Mouse (Mus musculus) liver, embryonic 16.5 days (tissue): ENCODE data around the gene Il12b. TPM values are rescaled to one million over a fixed set of nuclear protein-coding genes. Genes with fewer than 3 reads are reported as not detected.

Source experiments
- ATAC-seq: fragments of 200-750 bp; cut with Nextera tagmentation; 2 replicates; pipeline ENCODE4 v1.8.0; 2017; ENCODE audit warnings: low read depth, mild to moderate bottlenecking, moderate number of reproducible peaks, moderate library complexity
- H3K27ac ChIP-seq: fragments of 300-500 bp; sonication (generic); 2 replicates; pipeline ENCODE4 v1.5.1; 2014; ENCODE audit warnings: mild to moderate bottlenecking, low read length
- H3K27me3 ChIP-seq: fragments of 300-500 bp; sonication (generic); 2 replicates; pipeline ENCODE4 v1.6.1; 2014; ENCODE audit warnings: low read depth, low read length, mixed read lengths; ENCODE audit not compliant: control insufficient read depth, insufficient read depth
- H3K36me3 ChIP-seq: fragments of 300-500 bp; sonication (generic); 2 replicates; pipeline ENCODE4 v1.6.1; 2014; ENCODE audit warnings: mild to moderate bottlenecking; ENCODE audit not compliant: control insufficient read depth, insufficient read depth
- H3K4me1 ChIP-seq: fragments of 300-500 bp; sonication (generic); 2 replicates; pipeline ENCODE4 v1.6.1; 2014; ENCODE audit warnings: low read depth, low read length, mixed read lengths; ENCODE audit not compliant: control insufficient read depth
- H3K4me2 ChIP-seq: fragments of 300-500 bp; sonication (generic); 2 replicates; pipeline ENCODE4 v1.6.1; 2014; ENCODE audit warnings: low read depth, low read length, mixed read lengths
- H3K4me3 ChIP-seq: fragments of 300-500 bp; sonication (generic); 2 replicates; pipeline ENCODE4 v1.5.1; 2014; ENCODE audit warnings: low read depth, mild to moderate bottlenecking, low read length
- H3K9ac ChIP-seq: fragments of 300-500 bp; sonication (generic); 2 replicates; pipeline ENCODE4 v1.6.1; 2014; ENCODE audit warnings: low read depth, low read length
- H3K9me3 ChIP-seq: fragments of 300-500 bp; sonication (generic); replicated peaks from 2 replicates; pipeline ENCODE4 v1.6.1; 2016; ENCODE audit warnings: low read length; ENCODE audit not compliant: control insufficient read depth
- WGBS: fragments of 180-500 bp; shearing (Covaris S2); extraction: QIAGEN DNeasy Blood & Tissue Kit; methylation state at CpG from one replicate; pipeline ENCODE4 v1.1.7; 2014; ENCODE audit not compliant: insufficient replicate concordance; 5-methylcytosine and 5-hydroxymethylcytosine counted together
- polyA plus RNA-seq: library from polyadenylated mRNA; unstranded; fragments of >200 nt; fragmentation: Nextera tagmentation; extraction: Ambion mirVana; gene quantifications from 2 replicates; pipeline ENCODE4 v1.2.1, GENCODE M21; 2015

Gene Il12b
- polyA plus RNA-seq, 1 experiment from 2014 or later = not detected

GRCm38 (mm10) chr11:44387031-44387430, 12.8 kb upstream of the Il12b start:
- no peak for ATAC-seq
- Histone ChIP-seq H3K4me1 (no peaks in the 10 kb centered on the region), H3K4me2 (no peak overlapping the region), H3K36me3 (no peaks in the 10 kb centered on the region), H3K9ac (no peak overlapping the region), H3K27ac (no peak overlapping the region), H3K4me3 (no peak overlapping the region), H3K9me3 (no peaks in the 10 kb centered on the region), H3K27me3 (no peaks in the 10 kb centered on the region)
- WGBS = 50% methylated on average over 2 of the region's 2 CpGs

- 16% methylated on average over 6 of the region's 6 CpGs for WGBS
- H3K4me1 ChIP-seq = no peaks in the 10 kb centered on the region
Observed at GRCm38 (mm10) chr11:44389993-44390701, 9.7 kb upstream of the Il12b start.

GRCm38 (mm10) chr11:44393101-44393810, 6.6 kb upstream of the Il12b start:
- H3K4me3 ChIP-seq = no peak overlapping the region
- no peaks in the 10 kb centered on the region for H3K9me3 ChIP-seq
- H3K27me3 ChIP-seq = no peaks in the 10 kb centered on the region
- WGBS = 65% methylated on average over 8 of the region's 8 CpGs
- no peak overlapping the region for H3K9ac ChIP-seq
- ATAC-seq = no peak
- H3K4me1 ChIP-seq = no peaks in the 10 kb centered on the region
- H3K27ac ChIP-seq = no peak overlapping the region
- H3K36me3 ChIP-seq = no peaks in the 10 kb centered on the region
- no peak overlapping the region for H3K4me2 ChIP-seq

More at GRCm38 (mm10) chr11:44389993-44390701, 9.7 kb upstream of the Il12b start:
- H3K4me2 ChIP-seq = no peak overlapping the region
- H3K27me3 ChIP-seq = no peaks in the 10 kb centered on the region
- H3K36me3 ChIP-seq = no peaks in the 10 kb centered on the region
- H3K27ac ChIP-seq = no peak overlapping the region
- H3K9me3 ChIP-seq = no peaks in the 10 kb centered on the region
- H3K4me3 ChIP-seq = no peak overlapping the region
- no peak overlapping the region for H3K9ac ChIP-seq
- no peak for ATAC-seq

- H3K4me3 ChIP-seq = no peak overlapping the region
- H3K9ac ChIP-seq = no peak overlapping the region
- no peak overlapping the region for H3K4me2 ChIP-seq
- no peaks in the 10 kb centered on the region for H3K27me3 ChIP-seq
- H3K36me3 ChIP-seq = no peaks in the 10 kb centered on the region
- no peak overlapping the region for H3K27ac ChIP-seq
- H3K9me3 ChIP-seq = no peaks in the 10 kb centered on the region
- no peaks in the 10 kb centered on the region for H3K4me1 ChIP-seq
- 47% methylated on average over 4 of the region's 4 CpGs for WGBS
- no peak for ATAC-seq
Observed at GRCm38 (mm10) chr11:44395401-44395800, 4.5 kb upstream of the Il12b start.

- Histone ChIP-seq H3K4me2 (no peak overlapping the region), H3K4me1 (no peaks in the 10 kb centered on the region), H3K27me3 (no peaks in the 10 kb centered on the region), H3K9ac (no peak overlapping the region), H3K36me3 (no peaks in the 10 kb centered on the region), H3K9me3 (no peaks in the 10 kb centered on the region), H3K27ac (no peak overlapping the region), H3K4me3 (no peak overlapping the region)
- ATAC-seq = no peak
- WGBS = 44% methylated on average over 3 of the region's 3 CpGs
Observed at GRCm38 (mm10) chr11:44397551-44397950, 2.3 kb upstream of the Il12b start.

GRCm38 (mm10) chr11:44398356-44398755, 1.5 kb upstream of the Il12b start:
- Histone ChIP-seq H3K9me3 (no peaks in the 10 kb centered on the region), H3K27me3 (no peaks in the 10 kb centered on the region), H3K4me1 (no peaks in the 10 kb centered on the region), H3K4me2 (no peak overlapping the region), H3K9ac (no peak overlapping the region), H3K36me3 (no peaks in the 10 kb centered on the region), H3K4me3 (no peak overlapping the region), H3K27ac (no peak overlapping the region)
- ATAC-seq = no peak
- WGBS = 65% methylated on average over 6 of the region's 6 CpGs

- H3K9ac ChIP-seq = no peak overlapping the region
- no peaks in the 10 kb centered on the region for H3K4me1 ChIP-seq
- 2% methylated on average over 20 of the region's 20 CpGs for WGBS
- H3K4me2 ChIP-seq = peak overlapping the region; percentile 42
- H3K9me3 ChIP-seq = no peaks in the 10 kb centered on the region
- ATAC-seq = no peak
- H3K36me3 ChIP-seq = no peaks in the 10 kb centered on the region
- H3K27me3 ChIP-seq = no peaks in the 10 kb centered on the region
- no peak overlapping the region for H3K27ac ChIP-seq
- no peak overlapping the region for H3K4me3 ChIP-seq
Observed at GRCm38 (mm10) chr11:44398782-44399225, 1.1 kb upstream of the Il12b start.

- no peaks in the 10 kb centered on the region for H3K36me3 ChIP-seq
- no peak overlapping the region for H3K4me2 ChIP-seq
- no peak overlapping the region for H3K4me3 ChIP-seq
- no peak overlapping the region for H3K9ac ChIP-seq
- no peak overlapping the region for H3K27ac ChIP-seq
- 43% methylated on average over 5 of the region's 5 CpGs for WGBS
- no peaks in the 10 kb centered on the region for H3K27me3 ChIP-seq
- no peaks in the 10 kb centered on the region for H3K4me1 ChIP-seq
- no peak for ATAC-seq
- no peaks in the 10 kb centered on the region for H3K9me3 ChIP-seq
Observed at GRCm38 (mm10) chr11:44401635-44402548, 2.0 kb downstream of the Il12b start.
